In genomic region chr5:31754634-31755033, GRCm38 (mm10) we compare ENCODE assay signal across 27 mouse cellular contexts. TPM values are rescaled to one million over a fixed set of nuclear protein-coding genes. Genes with fewer than 3 reads are reported as not detected.
A peak's percentile ranks its signal among the peaks of the same experiment; 100 is the strongest.
DNase-seq lines count a peak whose midpoint lies in the region; ATAC-seq and TF ChIP-seq lines count a peak whose summit lies in the region.
"Had no signal": no experiment of that assay in that cellular context is flagged by ENCODE, and none has a peak within 500 bp of the region (broad histone marks: within the 10 kb centered on the region; RNA-seq: fewer than 3 reads in every experiment).

No protein-coding gene starts in this region.

- DNase-seq in lung, postnatal 36 days, result peak; percentile 19
- no peak for DNase-seq in lung, postnatal 4 days
- no peak for DNase-seq in kidney, postnatal 14 days
- no peak for DNase-seq in cerebellum, adult 11-12 months
- no peak for DNase-seq in hindbrain, embryonic 10.5 days (ENCODE audit: low spot score)
- DNase-seq: adrenal gland, adult 8-10 months; adrenal gland, postnatal 25 days; B cell, adult 2 months; cerebellum, adult 18-20 months; cerebellum, adult 9-11 months; cerebellum, postnatal 25 days; embryo, embryonic 11 days; gastrocnemius, postnatal 25 days; heart, adult 2 months; heart, postnatal 14 days; heart, postnatal 4 days had no signal

- ATAC-seq in granulocyte monocyte progenitor cell, adult 5-6 weeks (replicated peaks; ENCODE audit: poor library complexity, severe bottlenecking), result peak; percentile 70
- ATAC-seq: forebrain, embryonic 13.5 days; forebrain, embryonic 16.5 days had no signal

- 83% methylated on average over 1 of the region's 1 CpGs for WGBS in hindbrain, embryonic 10.5 days

- H3K9me3 ChIP-seq in hindbrain, embryonic 10.5 days, result no peaks in the 10 kb centered on the region
- H3K9me3 ChIP-seq: embryonic facial prominence, embryonic 10.5 days; forebrain, embryonic 10.5 days; forebrain, embryonic 13.5 days; heart, embryonic 10.5 days; heart, embryonic 13.5 days; hindbrain, embryonic 12.5 days; hindbrain, embryonic 15.5 days had no signal

- peaks cover 7% of the 10 kb centered on the region for H3K79me2 ChIP-seq in myocyte (ENCODE audit: control insufficient read depth, insufficient read depth)

- H3K4me3 ChIP-seq in myocyte, result no peak overlapping the region
- H3K4me3 ChIP-seq in hindbrain, embryonic 10.5 days, result no peak overlapping the region
- H3K4me3 ChIP-seq: embryonic facial prominence, embryonic 10.5 days; embryonic facial prominence, embryonic 13.5 days; forebrain, embryonic 10.5 days; forebrain, embryonic 13.5 days; heart, adult 2 months; heart, embryonic 10.5 days; heart, embryonic 13.5 days; hindbrain, embryonic 12.5 days; hindbrain, embryonic 15.5 days had no signal

- TF ChIP-seq POLR2A in myocyte (IDR thresholded peaks at IDR 0.05; ENCODE audit: insufficient read length, low read depth), result no peak

- no peaks in the 10 kb centered on the region for H3K27me3 ChIP-seq in myocyte (ENCODE audit: control insufficient read depth, insufficient read depth, insufficient read length)
- 0 out of 2 replicates have a peak, but pooled peaks cover 13% of the 10 kb centered on the region for H3K27me3 ChIP-seq in hindbrain, embryonic 10.5 days (ENCODE audit: insufficient read depth, poor library complexity, severe bottlenecking)
- H3K27me3 ChIP-seq: embryonic facial prominence, embryonic 13.5 days; forebrain, embryonic 13.5 days; heart, embryonic 13.5 days; hindbrain, embryonic 12.5 days; hindbrain, embryonic 15.5 days had no signal

- no peak overlapping the region for H3ac ChIP-seq in myocyte (ENCODE audit: control insufficient read depth, insufficient read length)

- H3K27ac ChIP-seq in hindbrain, embryonic 10.5 days, result no peak overlapping the region
- H3K27ac ChIP-seq: embryonic facial prominence, embryonic 10.5 days; embryonic facial prominence, embryonic 13.5 days; forebrain, embryonic 10.5 days; forebrain, embryonic 13.5 days; heart, adult 2 months; heart, embryonic 10.5 days; heart, embryonic 13.5 days; hindbrain, embryonic 12.5 days; hindbrain, embryonic 15.5 days had no signal

- no peaks in the 10 kb centered on the region for H3K36me3 ChIP-seq in myocyte (ENCODE audit: control insufficient read depth, insufficient read depth)
- H3K36me3 ChIP-seq in hindbrain, embryonic 10.5 days, result no peaks in the 10 kb centered on the region
- H3K36me3 ChIP-seq: embryonic facial prominence, embryonic 10.5 days; embryonic facial prominence, embryonic 13.5 days; forebrain, embryonic 10.5 days; heart, embryonic 13.5 days; hindbrain, embryonic 12.5 days; hindbrain, embryonic 15.5 days had no signal

- no peaks in the 10 kb centered on the region for H3K4me1 ChIP-seq in hindbrain, embryonic 10.5 days (replicated peaks)
- H3K4me1 ChIP-seq: embryonic facial prominence, embryonic 10.5 days; embryonic facial prominence, embryonic 13.5 days; forebrain, embryonic 10.5 days; hindbrain, embryonic 12.5 days; hindbrain, embryonic 15.5 days had no signal

- H3K4me2 ChIP-seq in myocyte (ENCODE audit: low read depth), result peak overlapping the region; percentile 35
- H3K4me2 ChIP-seq: embryonic facial prominence, embryonic 13.5 days; forebrain, embryonic 13.5 days; heart, embryonic 13.5 days; hindbrain, embryonic 12.5 days; hindbrain, embryonic 15.5 days had no signal

TF ChIP-seq in myocyte, 11 proteins besides CTCF, POLR2A, EP300 and RAD21:
- TF ChIP-seq MAX (IDR thresholded peaks at IDR 0.05; ENCODE audit: low read depth) (no peak), MYOG (IDR thresholded peaks at IDR 0.05; ENCODE audit: control insufficient read depth in 1 of 3, insufficient read depth in 1 of 3, insufficient read length in 2 of 3, low read depth in 2 of 3) (no peak), USF1 (IDR thresholded peaks at IDR 0.05; ENCODE audit: low read depth) (no peak), REST (IDR thresholded peaks at IDR 0.05; ENCODE audit: insufficient read depth, insufficient read length) (no peak), MYOD1 (IDR thresholded peaks at IDR 0.05; ENCODE audit: control insufficient read depth in 1 of 3, insufficient read length in 2 of 3, low read depth in 2 of 3) (no peak), TCF12 (IDR thresholded peaks at IDR 0.05; ENCODE audit: insufficient read depth, poor library complexity, severe bottlenecking) (no peak), E2F4 (IDR thresholded peaks at IDR 0.05; ENCODE audit: insufficient read depth) (no peak), SRF (IDR thresholded peaks at IDR 0.05; ENCODE audit: control insufficient read depth, insufficient read length, low read depth) (no peak), POLR2AphosphoS2 (IDR thresholded peaks at IDR 0.05; ENCODE audit: insufficient read length, low read depth) (no peak), CEBPB (IDR thresholded peaks at IDR 0.05; ENCODE audit: insufficient read depth, poor library complexity, severe bottlenecking) (no peak), TCF3 (IDR thresholded peaks at IDR 0.05; ENCODE audit: insufficient read length, low read depth) (no peak)

RNA-seq across cellular contexts. Expression of gene Babam2, which starts 57.1 kb away (rescaled TPM):
- 81.3 and 123 TPM in 2 replicates for total RNA-seq in granulocyte monocyte progenitor cell, adult 5-6 weeks (2014; fragmentation: Nextera tagmentation)
- 47.7 and 63.9 TPM in 2 replicates for total RNA-seq in granulocyte monocyte progenitor cell, adult 5-6 weeks (2017)
- polyA plus RNA-seq in myocyte (2012; fragmentation: generic; extraction: Trizol), result 77.2 TPM
- 36.8 and 48.5 TPM in 2 replicates for polyA plus RNA-seq in hindbrain, embryonic 10.5 days (2016; fragmentation: Nextera tagmentation; extraction: Ambion mirVana)

RNA-seq across cellular contexts. Expression of gene Rbks, which starts 57.2 kb away (rescaled TPM):
- total RNA-seq in granulocyte monocyte progenitor cell, adult 5-6 weeks (2014; fragmentation: Nextera tagmentation), result 22.9 and 33.9 TPM in 2 replicates
- total RNA-seq in granulocyte monocyte progenitor cell, adult 5-6 weeks (2017), result 22.4 and 28.9 TPM in 2 replicates
- 2.0 TPM for polyA plus RNA-seq in myocyte (2012; fragmentation: generic; extraction: Trizol)
- polyA plus RNA-seq in hindbrain, embryonic 10.5 days (2016; fragmentation: Nextera tagmentation; extraction: Ambion mirVana), result 4.3 and 4.5 TPM in 2 replicates
